Mouse (Mus musculus) liver, embryonic 16.5 days (tissue): ENCODE measurements at regions not wholly inside any gene's neighbourhood (a gene's known extent, or its start where the extent isn't known, plus 50 kb on each side); places are given as distances from the start of the nearest gene placed in this dataset.

Source experiments
- ATAC-seq: fragments of 200-750 bp; cut with Nextera tagmentation; 2 replicates; pipeline ENCODE4 v1.8.0; 2017; ENCODE audit warnings: low read depth, mild to moderate bottlenecking, moderate number of reproducible peaks, moderate library complexity
- H3K27ac ChIP-seq: fragments of 300-500 bp; sonication (generic); 2 replicates; pipeline ENCODE4 v1.5.1; 2014; ENCODE audit warnings: mild to moderate bottlenecking, low read length
- H3K27me3 ChIP-seq: fragments of 300-500 bp; sonication (generic); 2 replicates; pipeline ENCODE4 v1.6.1; 2014; ENCODE audit warnings: low read depth, low read length, mixed read lengths; ENCODE audit not compliant: control insufficient read depth, insufficient read depth
- H3K36me3 ChIP-seq: fragments of 300-500 bp; sonication (generic); 2 replicates; pipeline ENCODE4 v1.6.1; 2014; ENCODE audit warnings: mild to moderate bottlenecking; ENCODE audit not compliant: control insufficient read depth, insufficient read depth
- H3K4me1 ChIP-seq: fragments of 300-500 bp; sonication (generic); 2 replicates; pipeline ENCODE4 v1.6.1; 2014; ENCODE audit warnings: low read depth, low read length, mixed read lengths; ENCODE audit not compliant: control insufficient read depth
- H3K4me2 ChIP-seq: fragments of 300-500 bp; sonication (generic); 2 replicates; pipeline ENCODE4 v1.6.1; 2014; ENCODE audit warnings: low read depth, low read length, mixed read lengths
- H3K4me3 ChIP-seq: fragments of 300-500 bp; sonication (generic); 2 replicates; pipeline ENCODE4 v1.5.1; 2014; ENCODE audit warnings: low read depth, mild to moderate bottlenecking, low read length
- H3K9ac ChIP-seq: fragments of 300-500 bp; sonication (generic); 2 replicates; pipeline ENCODE4 v1.6.1; 2014; ENCODE audit warnings: low read depth, low read length
- H3K9me3 ChIP-seq: fragments of 300-500 bp; sonication (generic); replicated peaks from 2 replicates; pipeline ENCODE4 v1.6.1; 2016; ENCODE audit warnings: low read length; ENCODE audit not compliant: control insufficient read depth
- WGBS: fragments of 180-500 bp; shearing (Covaris S2); extraction: QIAGEN DNeasy Blood & Tissue Kit; methylation state at CpG from one replicate; pipeline ENCODE4 v1.1.7; 2014; ENCODE audit not compliant: insufficient replicate concordance; 5-methylcytosine and 5-hydroxymethylcytosine counted together

GRCm38 (mm10) chr2:137301474-137302267, 185.2 kb upstream of the Jag1 start:
- Histone ChIP-seq H3K27ac (no peak overlapping the region), H3K9ac (no peak overlapping the region), H3K4me1 (no peaks in the 10 kb centered on the region), H3K36me3 (no peaks in the 10 kb centered on the region), H3K27me3 (no peaks in the 10 kb centered on the region), H3K9me3 (no peaks in the 10 kb centered on the region), H3K4me2 (no peak overlapping the region), H3K4me3 (no peak overlapping the region)
- WGBS, result 58% methylated on average over 4 of the region's 4 CpGs
- no peak for ATAC-seq

DNA sequence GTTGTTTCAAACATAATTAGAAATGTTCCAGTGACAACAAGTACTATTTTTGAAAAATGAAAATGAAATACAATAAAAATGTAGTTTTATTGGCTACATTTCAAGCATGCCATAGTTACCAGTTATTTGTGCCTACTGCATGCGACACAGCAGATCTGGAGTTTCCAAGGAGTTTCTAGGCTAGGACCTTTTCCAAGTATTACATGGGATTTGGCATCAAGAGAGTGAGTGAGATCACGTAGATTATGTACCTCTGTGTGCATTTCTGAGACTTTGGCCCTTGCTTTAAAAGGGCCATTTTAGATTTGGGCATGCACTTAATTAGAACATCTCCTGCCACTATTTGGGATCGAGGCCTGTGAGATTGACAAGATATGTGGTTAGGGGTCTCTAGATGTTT, 172.8 kb upstream of the Jag1 start:
- no peak overlapping the region for H3K9ac ChIP-seq
- ATAC-seq, result no peak
- 59% methylated on average over 3 of the region's 3 CpGs for WGBS
- no peaks in the 10 kb centered on the region for H3K9me3 ChIP-seq
- H3K4me1 ChIP-seq, result no peaks in the 10 kb centered on the region
- no peak overlapping the region for H3K4me2 ChIP-seq
- no peaks in the 10 kb centered on the region for H3K36me3 ChIP-seq
- no peaks in the 10 kb centered on the region for H3K27me3 ChIP-seq
- H3K4me3 ChIP-seq, result no peak overlapping the region
- no peak overlapping the region for H3K27ac ChIP-seq

DNA sequence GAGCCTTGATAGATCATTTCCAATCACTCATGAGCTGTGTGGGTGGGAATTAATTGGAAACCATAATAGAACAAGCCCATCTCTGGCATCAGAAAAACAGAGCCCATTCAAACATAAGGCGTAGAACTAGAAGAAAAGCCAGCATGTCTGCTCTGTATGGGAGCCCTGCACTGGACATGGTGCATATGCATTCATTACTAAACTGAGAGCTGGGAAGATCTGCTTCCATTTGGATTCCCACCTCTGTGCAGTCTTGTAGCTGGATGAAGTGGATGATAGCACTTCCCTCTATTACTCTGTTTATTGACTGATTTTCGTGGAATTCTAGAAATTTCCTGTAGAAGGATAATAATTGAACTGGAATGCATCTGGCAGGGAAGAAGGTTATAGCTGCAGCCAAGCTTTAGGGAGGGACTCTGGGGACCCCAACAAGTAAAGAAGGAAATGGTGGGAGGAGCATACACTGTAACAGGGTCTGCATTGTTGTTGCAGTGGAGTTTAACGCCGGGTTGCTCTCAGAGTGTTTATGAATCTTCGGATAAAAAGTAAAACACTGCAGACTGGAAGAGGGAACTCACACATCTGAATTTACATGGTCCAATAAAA, 155.2 kb upstream of the Jag1 start:
- Histone ChIP-seq H3K4me1 (no peaks in the 10 kb centered on the region), H3K4me3 (no peak overlapping the region), H3K9ac (no peak overlapping the region), H3K27me3 (no peaks in the 10 kb centered on the region), H3K9me3 (no peaks in the 10 kb centered on the region), H3K4me2 (no peak overlapping the region), H3K36me3 (no peaks in the 10 kb centered on the region), H3K27ac (no peak overlapping the region)
- 42% methylated on average over 5 of the region's 5 CpGs for WGBS
- no peak for ATAC-seq

- Histone ChIP-seq H3K4me1 (no peaks in the 10 kb centered on the region), H3K27ac (no peak overlapping the region), H3K9ac (no peak overlapping the region), H3K27me3 (no peaks in the 10 kb centered on the region), H3K4me3 (no peak overlapping the region), H3K36me3 (no peaks in the 10 kb centered on the region), H3K4me2 (no peak overlapping the region), H3K9me3 (no peaks in the 10 kb centered on the region)
- no peak for ATAC-seq
- 56% methylated on average over 2 of the region's 2 CpGs for WGBS
Observed at GRCm38 (mm10) chr2:137262911-137263310, 146.5 kb upstream of the Jag1 start.

DNA sequence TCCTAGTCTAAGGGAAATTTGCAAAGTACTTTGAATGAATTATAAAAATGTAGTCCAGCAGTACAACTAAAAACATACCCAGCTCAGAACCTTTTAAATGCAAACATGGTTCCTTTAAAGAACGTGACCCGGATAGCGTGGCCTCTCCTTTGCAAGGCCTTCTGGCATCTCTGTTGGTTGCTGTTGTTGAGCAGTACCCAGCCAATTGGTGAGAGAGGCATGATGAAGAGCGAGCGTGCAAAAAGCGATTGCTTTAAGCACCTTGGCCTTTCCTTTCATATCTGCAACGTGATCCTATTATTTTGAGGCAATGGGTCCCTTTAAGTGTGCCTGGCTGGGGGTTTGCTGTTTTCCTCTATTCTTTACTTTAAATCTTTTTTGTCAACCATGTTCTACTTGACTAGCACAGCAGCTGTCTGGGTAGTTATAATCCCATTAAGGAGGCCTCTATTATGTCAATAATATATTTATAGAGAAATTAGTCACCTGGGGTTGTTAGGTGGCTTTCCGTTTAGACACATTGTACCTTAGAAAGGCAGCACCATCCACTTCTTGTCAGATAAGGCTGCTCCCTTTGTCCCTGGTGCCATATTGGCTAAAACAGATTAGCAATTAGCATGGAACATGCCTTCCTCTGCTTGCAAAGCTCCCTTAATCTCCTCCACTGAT, 141.5 kb upstream of the Jag1 start:
- H3K27ac ChIP-seq, result no peak overlapping the region
- no peak for ATAC-seq
- H3K36me3 ChIP-seq, result no peaks in the 10 kb centered on the region
- no peaks in the 10 kb centered on the region for H3K9me3 ChIP-seq
- H3K4me3 ChIP-seq, result no peak overlapping the region
- no peaks in the 10 kb centered on the region for H3K4me1 ChIP-seq
- H3K9ac ChIP-seq, result no peak overlapping the region
- no peaks in the 10 kb centered on the region for H3K27me3 ChIP-seq
- H3K4me2 ChIP-seq, result no peak overlapping the region
- WGBS, result 74% methylated on average over 8 of the region's 8 CpGs

DNA sequence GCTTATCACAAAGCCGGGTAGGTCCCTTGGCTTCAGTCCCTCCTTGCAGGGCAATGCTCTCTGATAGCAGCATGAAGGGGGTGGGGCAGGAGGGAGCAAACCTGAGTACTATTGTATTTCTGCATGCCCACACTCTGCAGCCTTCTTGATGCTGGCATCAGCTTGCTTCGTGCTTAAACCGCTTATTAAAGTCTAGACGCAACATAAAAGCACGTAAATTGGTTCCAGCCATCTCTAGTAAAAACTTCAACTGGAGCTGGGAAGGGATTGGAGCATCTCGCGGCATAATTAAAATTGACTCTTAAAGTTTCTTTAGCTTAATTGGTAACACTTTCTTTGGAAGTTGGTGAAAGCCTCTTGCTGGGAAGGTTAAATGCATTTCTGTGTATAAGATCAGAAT, 131.5 kb upstream of the Jag1 start:
- no peak for ATAC-seq
- no peak overlapping the region for H3K27ac ChIP-seq
- H3K36me3 ChIP-seq, result no peaks in the 10 kb centered on the region
- H3K4me2 ChIP-seq, result no peak overlapping the region
- no peaks in the 10 kb centered on the region for H3K4me1 ChIP-seq
- WGBS, result 65% methylated on average over 7 of the region's 7 CpGs
- H3K27me3 ChIP-seq, result no peaks in the 10 kb centered on the region
- H3K4me3 ChIP-seq, result no peak overlapping the region
- no peaks in the 10 kb centered on the region for H3K9me3 ChIP-seq
- H3K9ac ChIP-seq, result no peak overlapping the region

DNA sequence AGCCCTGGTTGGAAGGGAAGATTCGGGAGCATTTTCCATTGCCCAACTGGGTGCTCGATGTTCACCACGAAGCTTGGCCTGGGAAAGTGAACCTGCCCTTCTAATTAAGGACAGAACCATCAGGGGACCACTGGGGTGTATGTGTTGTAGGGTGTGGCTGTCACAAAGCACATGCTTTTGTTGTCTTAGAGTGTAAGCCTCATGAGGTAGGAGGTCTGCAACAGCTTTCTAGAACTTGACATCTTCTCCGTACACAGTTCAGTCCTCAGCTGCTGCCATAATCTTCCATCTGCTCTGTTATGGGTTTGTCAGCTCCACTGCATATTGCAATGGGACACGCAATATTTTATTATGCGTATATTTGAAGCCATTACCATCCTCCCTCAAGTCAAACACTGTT, 127.9 kb upstream of the Jag1 start:
- no peaks in the 10 kb centered on the region for H3K4me1 ChIP-seq
- H3K9me3 ChIP-seq, result no peaks in the 10 kb centered on the region
- H3K4me3 ChIP-seq, result no peak overlapping the region
- H3K27ac ChIP-seq, result no peak overlapping the region
- no peak overlapping the region for H3K9ac ChIP-seq
- no peaks in the 10 kb centered on the region for H3K36me3 ChIP-seq
- H3K27me3 ChIP-seq, result no peaks in the 10 kb centered on the region
- 53% methylated on average over 6 of the region's 6 CpGs for WGBS
- no peak overlapping the region for H3K4me2 ChIP-seq
- no peak for ATAC-seq

DNA sequence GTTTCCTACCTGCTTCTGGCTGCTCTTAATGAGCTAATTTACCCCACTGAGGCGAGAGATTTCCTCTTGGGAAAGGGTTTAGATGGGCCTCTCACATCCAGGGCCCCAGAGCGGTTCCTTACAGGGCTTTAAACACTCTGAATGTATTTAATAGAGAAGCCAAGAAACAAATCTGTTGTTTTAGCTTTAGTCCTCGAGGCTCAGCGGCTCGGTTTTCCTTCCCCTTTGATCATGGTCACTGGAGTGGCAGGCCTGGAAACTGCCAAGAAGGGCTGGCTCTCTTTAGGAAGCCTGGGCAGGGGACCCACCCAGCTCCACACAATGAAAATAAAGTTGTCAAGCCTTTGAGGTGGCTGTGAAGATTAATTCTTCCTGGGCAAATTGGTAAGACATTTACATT, 127.5 kb upstream of the Jag1 start:
- no peak overlapping the region for H3K4me2 ChIP-seq
- ATAC-seq, result no peak
- H3K4me1 ChIP-seq, result no peaks in the 10 kb centered on the region
- no peak overlapping the region for H3K9ac ChIP-seq
- no peaks in the 10 kb centered on the region for H3K27me3 ChIP-seq
- H3K4me3 ChIP-seq, result no peak overlapping the region
- WGBS, result 27% methylated on average over 5 of the region's 5 CpGs
- H3K27ac ChIP-seq, result no peak overlapping the region
- no peaks in the 10 kb centered on the region for H3K9me3 ChIP-seq
- H3K36me3 ChIP-seq, result no peaks in the 10 kb centered on the region

DNA sequence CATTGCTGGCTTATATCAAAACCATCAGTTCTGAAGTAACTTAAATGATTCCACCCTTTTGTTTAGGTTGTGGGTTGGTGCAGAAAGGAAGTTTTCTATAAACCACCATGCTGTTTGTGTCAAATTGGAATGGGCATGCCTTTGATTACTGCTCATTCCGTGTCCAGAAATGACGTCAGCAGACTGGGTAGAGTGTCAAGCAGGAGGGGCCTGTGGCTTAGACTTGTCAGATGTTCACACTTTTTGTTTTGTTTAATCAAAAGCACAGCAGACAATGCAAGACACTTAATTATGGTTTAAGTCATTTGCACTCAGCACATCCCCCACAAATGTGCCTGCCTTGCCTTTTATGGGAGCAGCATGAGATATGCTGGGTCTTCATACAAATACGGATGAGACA, 120.5 kb upstream of the Jag1 start:
- H3K9ac ChIP-seq, result no peak overlapping the region
- no peaks in the 10 kb centered on the region for H3K9me3 ChIP-seq
- no peaks in the 10 kb centered on the region for H3K27me3 ChIP-seq
- H3K4me2 ChIP-seq, result no peak overlapping the region
- no peaks in the 10 kb centered on the region for H3K36me3 ChIP-seq
- no peak for ATAC-seq
- no peak overlapping the region for H3K27ac ChIP-seq
- no peaks in the 10 kb centered on the region for H3K4me1 ChIP-seq
- no peak overlapping the region for H3K4me3 ChIP-seq
- WGBS, result 42% methylated on average over 3 of the region's 3 CpGs
